Mouse (Mus musculus) adrenal gland, adult 2 months (tissue): Measurements from ENCODE around the gene Car14. TPM values are rescaled to one million over a fixed set of nuclear protein-coding genes. Genes with fewer than 3 reads are reported as not detected.
"Not testable (repeated sequence)": the region's sequence is repeated elsewhere in the genome, so short reads cannot be mapped to it uniquely, and the experiment has no call there.

Source experiments
- DNase-seq: peaks from one replicate; pipeline ENCODE4 v3.0.0; 2021
- long read RNA-seq: library from polyadenylated mRNA; stranded (forward); transcript quantifications from one replicate; pipeline ENCODE4 v2.0.0, GENCODE M21; 2021
- polyA plus RNA-seq: library from polyadenylated mRNA; depleted of rRNA; stranded (reverse); fragments of >200 nt; gene quantifications from 2 replicates; pipeline ENCODE4 v1.2.3, GENCODE M21; 2012; rRNA removed
- total RNA-seq, 2 experiments: library from RNA; stranded (reverse); gene quantifications; 2 replicates each; pipeline ENCODE4 v1.2.3; 2021

Car14 gene
- total RNA-seq = 1 to 10 TPM; 1.7 to 7.3 TPM
- polyA plus RNA-seq = 1.0 and 1.2 TPM in 2 replicates
- long read RNA-seq, partial matches to known transcripts = 0 of 7 reads
- long read RNA-seq, other reads (novel, unspliced or antisense) = 7 of 7 reads

GRCm38 (mm10) chr3:95904568-95904967, at the start of gene Car14:
Gene Car14 (minus strand): TSS chr3:95904691.
- DNase-seq = no peak

GRCm38 (mm10) chr3:95953522-95953921, 49.0 kb upstream of the Car14 start:
- no peak for DNase-seq

GRCm38 (mm10) chr3:95953023-95953422, 48.5 kb upstream of the Car14 start:
- no peak for DNase-seq

- DNase-seq = not testable (repeated sequence)
These were observed 47.1 kb upstream of the Car14 start for GRCm38 (mm10) chr3:95951566-95951965.

- DNase-seq = peak; percentile 92
These were observed 46.5 kb upstream of the Car14 start for GRCm38 (mm10) chr3:95950763-95951551.

GRCm38 (mm10) chr3:95948325-95948724, 43.8 kb upstream of the Car14 start:
- DNase-seq = no peak

- DNase-seq = peak; percentile 27
These were observed 41.3 kb upstream of the Car14 start for GRCm38 (mm10) chr3:95945731-95946240.

GRCm38 (mm10) chr3:95944742-95945141, 40.3 kb upstream of the Car14 start:
- no peak for DNase-seq

GRCm38 (mm10) chr3:95943226-95943625, 38.7 kb upstream of the Car14 start:
- no peak for DNase-seq

- DNase-seq = no peak
These were observed 38.3 kb upstream of the Car14 start for GRCm38 (mm10) chr3:95942749-95943148.

- no peak for DNase-seq
These were observed 34.3 kb upstream of the Car14 start for GRCm38 (mm10) chr3:95938835-95939234.

GRCm38 (mm10) chr3:95938217-95938616, 33.7 kb upstream of the Car14 start:
- peak; percentile 59 for DNase-seq

- no peak for DNase-seq
These were observed 30.0 kb upstream of the Car14 start for GRCm38 (mm10) chr3:95934448-95934847.

GRCm38 (mm10) chr3:95933111-95933750, 28.7 kb upstream of the Car14 start:
- DNase-seq = no peak

GRCm38 (mm10) chr3:95932566-95932965, 28.1 kb upstream of the Car14 start:
- DNase-seq = no peak

- no peak for DNase-seq
These were observed 27.7 kb upstream of the Car14 start for GRCm38 (mm10) chr3:95932157-95932556.

GRCm38 (mm10) chr3:95931471-95931870, 27.0 kb upstream of the Car14 start:
- no peak for DNase-seq

GRCm38 (mm10) chr3:95930471-95930789, 25.9 kb upstream of the Car14 start:
- DNase-seq = no peak

- DNase-seq = peak; percentile 76
These were observed 25.3 kb upstream of the Car14 start for GRCm38 (mm10) chr3:95929581-95930470.

- peak; percentile 98 for DNase-seq
These were observed 24.4 kb upstream of the Car14 start, which contains the start of gene Anp32e for GRCm38 (mm10) chr3:95928658-95929503. Gene Anp32e (plus strand): TSS chr3:95929246.

- DNase-seq = no peak
These were observed 23.8 kb upstream of the Car14 start for GRCm38 (mm10) chr3:95928261-95928657.
